Mouse (Mus musculus) kidney, embryonic 14.5 days (tissue): Measurements from ENCODE around the gene Atad5. TPM values are rescaled to one million over a fixed set of nuclear protein-coding genes. Genes with fewer than 3 reads are reported as not detected.

ENCODE experiments used
- ATAC-seq: fragments of 200-750 bp; cut with Nextera tagmentation; 2 replicates; pipeline ENCODE4 v1.8.0; 2017; ENCODE audit warnings: moderate number of reproducible peaks, mild to moderate bottlenecking, moderate TSS enrichment, moderate library complexity; ENCODE audit not compliant: low FRiP score, low TSS enrichment
- H3K27ac ChIP-seq: fragments of 300-500 bp; sonication (generic); 2 replicates; pipeline ENCODE4 v1.5.1; 2014; ENCODE audit warnings: low read depth, mild to moderate bottlenecking, low read length, moderate library complexity, mixed read lengths
- H3K27me3 ChIP-seq: fragments of 300-500 bp; sonication (generic); 2 replicates; pipeline ENCODE4 v1.6.1; 2014; ENCODE audit warnings: mild to moderate bottlenecking, low read length; ENCODE audit not compliant: control insufficient read depth, insufficient read depth
- H3K36me3 ChIP-seq: fragments of 300-500 bp; sonication (generic); 2 replicates; pipeline ENCODE4 v1.6.1; 2014; ENCODE audit warnings: low read length, mixed read lengths; ENCODE audit not compliant: control insufficient read depth, insufficient read depth
- H3K4me1 ChIP-seq: fragments of 300-500 bp; sonication (generic); 2 replicates; pipeline ENCODE4 v1.6.1; 2014; ENCODE audit warnings: low read length, mixed read lengths; ENCODE audit not compliant: control insufficient read depth, insufficient read depth
- H3K4me2 ChIP-seq: fragments of 300-500 bp; sonication (generic); replicated peaks from 2 replicates; pipeline ENCODE4 v1.6.1; 2014; ENCODE audit warnings: low read depth, mild to moderate bottlenecking, low read length
- H3K4me3 ChIP-seq: fragments of 300-500 bp; sonication (generic); 2 replicates; pipeline ENCODE4 v1.5.1; 2014; ENCODE audit warnings: mild to moderate bottlenecking, low read length
- H3K9ac ChIP-seq: fragments of 300-500 bp; sonication (generic); 2 replicates; pipeline ENCODE4 v1.6.1; 2014; ENCODE audit warnings: low read depth, mild to moderate bottlenecking, low read length, moderate library complexity
- H3K9me3 ChIP-seq: fragments of 300-500 bp; sonication (generic); 2 replicates; pipeline ENCODE4 v1.6.1; 2016; ENCODE audit warnings: low read length; ENCODE audit not compliant: control insufficient read depth
- WGBS: fragments of 180-500 bp; shearing (Covaris S2); extraction: QIAGEN DNeasy Blood & Tissue Kit; methylation state at CpG from one replicate; pipeline ENCODE4 v1.1.7; 2014; 5-methylcytosine and 5-hydroxymethylcytosine counted together
- polyA plus RNA-seq: library from polyadenylated mRNA; unstranded; fragments of >200 nt; fragmentation: Nextera tagmentation; extraction: Ambion mirVana; gene quantifications from 2 replicates; pipeline ENCODE4 v1.2.1, GENCODE M21; 2014

Gene Atad5
- polyA plus RNA-seq, 1 experiment from 2014 or later, result 15.8 TPM

DNA sequence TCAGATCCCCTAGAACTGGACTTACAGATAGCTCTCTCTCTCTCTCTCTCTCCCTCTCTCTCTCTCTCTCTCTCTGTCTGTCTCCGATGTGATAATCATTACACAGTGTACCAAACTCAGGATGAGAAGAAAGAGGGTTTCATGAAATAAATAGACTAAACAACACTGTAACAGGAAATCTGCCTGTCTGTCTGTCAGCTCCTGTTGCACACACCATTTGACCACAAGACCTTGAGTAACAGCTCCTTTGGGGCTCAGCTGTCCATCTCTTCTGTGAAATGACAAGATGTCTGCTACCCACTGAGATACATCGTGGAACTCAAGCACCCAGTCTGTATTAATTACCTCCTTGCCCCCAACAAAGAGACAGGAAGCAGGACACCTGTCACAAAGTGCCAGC is 62.3 kb downstream of the Atad5 start:
- Histone ChIP-seq H3K4me1 (0 out of 2 replicates have a peak, but pooled peaks cover 3% of the 10 kb centered on the region), H3K9me3 (no peaks in the 10 kb centered on the region), H3K9ac (no peak overlapping the region), H3K4me3 (no peak overlapping the region), H3K36me3 (no peaks in the 10 kb centered on the region), H3K4me2 (no peak overlapping the region), H3K27me3 (peaks cover 19% of the 10 kb centered on the region), H3K27ac (no peak overlapping the region)
- 54% methylated on average over 2 of the region's 2 CpGs for WGBS
- no peak for ATAC-seq

DNA sequence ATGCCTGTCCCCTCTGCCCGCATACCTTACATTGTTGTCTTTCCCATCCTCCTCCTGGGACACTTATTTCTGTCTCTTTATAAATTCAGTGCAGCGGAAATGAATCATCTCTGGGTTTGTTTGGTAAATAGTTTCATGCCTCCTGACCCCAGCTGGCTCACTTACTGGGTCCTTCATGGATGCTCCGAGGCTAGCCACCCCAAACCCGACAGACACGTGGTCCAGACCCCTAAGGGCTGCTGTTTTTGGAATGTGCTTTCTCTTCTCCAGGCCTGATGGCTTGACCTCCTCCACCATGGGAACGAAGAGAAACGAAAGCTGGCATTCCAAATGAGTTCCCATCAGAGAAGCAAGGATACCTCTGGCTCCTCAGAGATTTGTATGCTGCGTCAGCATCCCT is 63.2 kb downstream of the Atad5 start:
- H3K4me2 ChIP-seq, result no peak overlapping the region
- no peak overlapping the region for H3K27ac ChIP-seq
- H3K27me3 ChIP-seq, result peaks cover 19% of the 10 kb centered on the region
- H3K9ac ChIP-seq, result no peak overlapping the region
- no peaks in the 10 kb centered on the region for H3K36me3 ChIP-seq
- no peak overlapping the region for H3K4me3 ChIP-seq
- H3K4me1 ChIP-seq, result 0 out of 2 replicates have a peak, but pooled peaks cover 3% of the 10 kb centered on the region
- 79% methylated on average over 8 of the region's 8 CpGs for WGBS
- no peak for ATAC-seq
- H3K9me3 ChIP-seq, result no peaks in the 10 kb centered on the region

DNA sequence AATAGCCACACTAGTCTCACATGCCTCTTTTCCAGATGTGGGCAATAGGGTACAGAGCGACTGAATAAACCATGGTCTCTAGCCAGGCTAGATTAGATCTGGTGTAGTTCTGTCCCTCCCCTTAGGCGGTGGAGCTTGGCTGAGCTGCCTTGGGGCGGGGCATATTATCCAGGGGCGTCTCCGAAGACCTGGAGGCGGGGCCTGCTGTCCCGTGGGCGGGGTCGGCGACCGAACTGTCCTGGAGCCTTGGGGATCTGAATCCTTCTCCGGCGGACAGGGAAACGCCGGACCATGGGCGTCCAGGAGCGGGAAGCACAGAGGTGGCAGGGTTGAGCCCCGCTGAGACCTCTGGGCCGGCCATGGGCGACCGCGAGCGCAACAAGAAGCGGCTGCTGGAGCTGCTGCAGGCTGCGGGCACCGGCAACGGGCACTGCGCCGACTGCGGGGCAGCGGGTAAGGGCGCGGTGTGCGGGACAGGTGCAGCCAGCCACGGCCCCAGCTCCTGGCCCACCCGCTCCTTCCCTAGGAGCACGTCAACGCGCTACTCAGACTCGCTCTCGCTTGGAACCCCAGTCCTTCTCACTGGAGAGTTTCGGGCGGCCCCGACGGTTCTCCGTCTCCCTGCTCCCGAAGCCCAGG is 64.8 kb downstream of the Atad5 start, which contains the start of gene Adap2:
Gene Adap2 (plus strand): TSS at position 249 of the 639 bp plus-strand sequence.
- H3K4me2 ChIP-seq, result peak within 1 kb of the TSS; percentile 81
- H3K9me3 ChIP-seq, result no peaks in the 10 kb centered on the region
- peak; percentile 89 for ATAC-seq
- peak within 1 kb of the TSS; percentile 60 for H3K4me3 ChIP-seq
- H3K9ac ChIP-seq, result peak within 1 kb of the TSS; percentile 48
- no peaks in the 10 kb centered on the region for H3K36me3 ChIP-seq
- 0 out of 2 replicates have a peak, but pooled peaks cover 3% of the 10 kb centered on the region for H3K4me1 ChIP-seq
- H3K27ac ChIP-seq, result no peak within 1 kb of the TSS
- WGBS, result 2% methylated on average over 41 of the region's 47 CpGs
- H3K27me3 ChIP-seq, result peaks cover 19% of the 10 kb centered on the region

DNA sequence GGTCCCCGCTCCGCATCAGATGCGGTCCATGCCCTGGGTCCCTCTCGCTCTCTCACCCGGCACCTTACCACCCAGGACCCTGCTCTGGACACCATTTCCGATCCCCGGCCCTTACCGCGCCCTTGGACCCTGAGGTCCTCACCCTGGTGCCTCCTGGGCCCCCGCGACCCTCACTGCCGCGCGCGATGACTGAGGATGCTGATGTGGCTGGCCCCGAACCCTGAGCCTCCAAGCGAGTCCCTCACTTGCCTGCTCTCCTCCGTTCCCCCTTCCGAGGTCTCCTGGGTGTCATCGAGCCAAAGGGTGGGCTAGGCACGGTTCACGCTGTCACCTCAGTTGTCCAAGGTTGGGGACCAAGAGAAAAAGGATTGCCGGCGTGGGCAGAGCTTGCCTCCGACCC is 65.3 kb downstream of the Atad5 start:
- Histone ChIP-seq H3K4me3 (peak overlapping the region; percentile 60), H3K27me3 (peaks cover 19% of the 10 kb centered on the region), H3K9ac (peak overlapping the region; percentile 48; the same call in 1 of the 2 replicates), H3K27ac (no peak overlapping the region), H3K36me3 (no peaks in the 10 kb centered on the region), H3K4me2 (peak overlapping the region; percentile 81), H3K9me3 (no peaks in the 10 kb centered on the region), H3K4me1 (0 out of 2 replicates have a peak, but pooled peaks cover 3% of the 10 kb centered on the region)
- WGBS, result 31% methylated on average over 25 of the region's 25 CpGs
- ATAC-seq, result peak; percentile 47; the same call in 1 of the 2 replicates

DNA sequence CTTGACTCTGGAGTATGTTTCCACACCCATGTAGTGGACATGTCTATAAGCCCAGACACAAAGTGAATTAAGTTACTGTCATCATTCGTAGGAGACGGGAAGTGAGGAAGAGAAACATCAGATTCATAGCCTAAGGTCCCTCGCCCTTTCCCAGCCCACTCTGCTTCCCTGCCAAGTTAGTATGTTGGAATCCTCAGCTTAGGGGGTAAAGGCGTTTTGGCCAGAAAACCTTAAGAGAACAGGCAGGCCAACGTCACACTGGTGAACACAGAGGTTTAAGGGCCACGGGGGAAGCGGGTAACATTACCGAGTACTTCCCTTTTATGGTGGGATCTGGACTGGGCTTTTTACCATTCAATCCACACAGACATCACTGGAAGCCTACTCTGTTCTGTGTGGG is 66.3 kb downstream of the Atad5 start:
- Histone ChIP-seq H3K4me1 (0 out of 2 replicates have a peak, but pooled peaks cover 3% of the 10 kb centered on the region), H3K27me3 (peaks cover 19% of the 10 kb centered on the region), H3K36me3 (no peaks in the 10 kb centered on the region), H3K4me3 (no peak overlapping the region), H3K27ac (no peak overlapping the region), H3K9me3 (no peaks in the 10 kb centered on the region), H3K9ac (no peak overlapping the region), H3K4me2 (no peak overlapping the region)
- no peak for ATAC-seq
- WGBS, result 83% methylated on average over 8 of the region's 8 CpGs

DNA sequence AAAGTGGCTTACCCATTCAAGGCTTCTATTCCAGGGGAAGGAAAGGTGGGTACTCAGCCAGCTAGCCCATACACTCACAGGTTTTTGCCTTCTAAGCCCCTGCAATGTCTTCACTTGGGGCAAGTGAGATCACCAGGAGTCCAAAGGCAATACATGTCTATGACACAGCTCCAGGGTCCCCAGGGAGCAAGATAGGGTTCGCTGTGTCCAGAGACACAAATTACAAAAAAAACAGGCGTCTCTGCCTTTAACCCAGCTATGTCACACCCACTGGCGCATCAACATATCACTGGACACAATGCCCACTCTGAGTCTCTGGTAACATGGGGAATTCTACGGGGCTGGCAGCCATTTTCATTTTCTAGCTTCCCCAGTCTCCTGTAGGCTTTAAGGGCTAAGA is 66.8 kb downstream of the Atad5 start:
- WGBS, result 93% methylated on average over 4 of the region's 4 CpGs
- Histone ChIP-seq H3K36me3 (no peaks in the 10 kb centered on the region), H3K9me3 (no peaks in the 10 kb centered on the region), H3K4me3 (no peak overlapping the region), H3K27ac (no peak overlapping the region), H3K9ac (no peak overlapping the region), H3K4me2 (no peak overlapping the region), H3K27me3 (peaks cover 19% of the 10 kb centered on the region), H3K4me1 (0 out of 2 replicates have a peak, but pooled peaks cover 3% of the 10 kb centered on the region)
- ATAC-seq, result no peak

DNA sequence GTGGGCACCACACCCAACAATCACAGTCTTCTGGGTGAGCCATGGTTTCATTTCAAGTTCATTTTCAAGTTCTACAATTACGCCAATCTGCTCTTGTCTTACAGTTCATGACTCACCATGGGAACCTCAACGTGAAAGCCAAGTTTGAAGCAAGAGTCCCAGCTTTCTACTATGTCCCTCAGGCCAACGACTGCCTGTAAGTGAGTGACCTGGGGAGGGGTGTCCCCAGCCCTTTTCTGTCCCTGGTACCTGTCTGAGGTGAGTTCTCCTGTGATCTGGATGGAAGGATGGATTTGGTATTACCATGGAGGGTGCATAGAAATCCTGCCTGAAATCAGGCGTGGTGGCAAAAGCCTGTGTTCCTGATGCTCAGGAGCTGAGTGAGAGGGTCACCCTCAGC is 67.6 kb downstream of the Atad5 start:
- 90% methylated on average over 4 of the region's 4 CpGs for WGBS
- Histone ChIP-seq H3K27me3 (peaks cover 19% of the 10 kb centered on the region), H3K4me1 (0 out of 2 replicates have a peak, but pooled peaks cover 3% of the 10 kb centered on the region), H3K4me3 (no peak overlapping the region), H3K9ac (no peak overlapping the region), H3K36me3 (no peaks in the 10 kb centered on the region), H3K9me3 (no peaks in the 10 kb centered on the region), H3K27ac (no peak overlapping the region), H3K4me2 (no peak overlapping the region)
- no peak for ATAC-seq

DNA sequence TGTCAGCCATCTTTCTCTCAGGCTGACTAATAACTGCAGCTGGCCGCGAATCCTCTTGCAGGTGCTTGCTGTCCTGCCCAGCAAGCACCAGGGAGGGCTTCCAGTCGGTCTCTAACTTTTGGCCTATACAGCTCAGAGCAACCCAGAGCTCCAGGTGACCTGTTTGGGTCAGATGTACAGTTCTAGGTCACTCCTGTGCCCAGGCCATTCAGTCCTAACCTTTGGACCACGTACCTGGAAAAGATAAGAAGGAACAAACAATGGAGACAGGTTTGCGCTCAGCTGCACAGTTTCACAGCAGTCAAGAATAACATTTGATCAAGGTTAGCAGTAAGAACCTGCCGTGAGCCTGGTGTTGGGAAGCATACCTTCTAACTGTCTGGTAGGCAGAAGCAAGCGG is 69.8 kb downstream of the Atad5 start:
- H3K27me3 ChIP-seq, result peaks cover 15% of the 10 kb centered on the region
- H3K9ac ChIP-seq, result no peak overlapping the region
- H3K4me1 ChIP-seq, result 0 out of 2 replicates have a peak, but pooled peaks cover 3% of the 10 kb centered on the region
- no peak overlapping the region for H3K27ac ChIP-seq
- no peak overlapping the region for H3K4me3 ChIP-seq
- no peak overlapping the region for H3K4me2 ChIP-seq
- H3K9me3 ChIP-seq, result no peaks in the 10 kb centered on the region
- ATAC-seq, result no peak
- 86% methylated on average over 7 of the region's 7 CpGs for WGBS
- H3K36me3 ChIP-seq, result no peaks in the 10 kb centered on the region

DNA sequence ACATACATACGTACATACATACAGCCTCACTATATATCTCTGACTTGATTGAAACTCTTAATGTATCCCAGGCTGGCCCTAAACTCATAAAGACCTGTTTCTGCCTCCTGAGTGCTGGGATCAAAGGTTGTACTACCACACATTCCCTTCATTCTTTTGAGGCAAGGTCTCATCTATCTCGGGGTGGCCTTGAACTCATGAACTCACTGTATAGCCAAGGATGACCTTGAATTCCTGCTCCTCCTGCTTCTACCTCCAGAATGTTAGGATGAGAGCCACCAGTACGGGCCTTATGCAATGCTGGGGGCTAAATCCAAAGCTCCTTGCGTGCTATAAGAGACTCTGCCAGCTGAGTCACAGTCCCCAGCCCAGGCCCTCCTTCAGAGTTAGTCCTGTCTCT is 71.8 kb downstream of the Atad5 start:
- ATAC-seq, result no peak
- 82% methylated on average over 4 of the region's 4 CpGs for WGBS

More for the DNA sequence above, 71.8 kb downstream of the Atad5 start:
- Histone ChIP-seq H3K36me3 (no peaks in the 10 kb centered on the region), H3K4me1 (no peaks in the 10 kb centered on the region), H3K27ac (no peak overlapping the region), H3K9ac (no peak overlapping the region), H3K9me3 (no peaks in the 10 kb centered on the region), H3K27me3 (no peaks in the 10 kb centered on the region; the same call in 1 of the 2 replicates), H3K4me3 (no peak overlapping the region), H3K4me2 (no peak overlapping the region)
